Mouse (Mus musculus): Measurements from ENCODE around the gene Phc2.

GRCm38 (mm10) chr4:128689739-128690304 is 35.3 kb downstream of the Phc2 start:
- no peak for TF ChIP-seq CTCF (conservative IDR thresholded peaks at IDR 0.05; ENCODE audit: insufficient read depth, insufficient read length, low read depth, low read length)
- no peak for TF ChIP-seq POLR2A (IDR thresholded peaks at IDR 0.05; ENCODE audit: low read depth, low read length)

All from kidney, adult 2 months (tissue).